Mouse (Mus musculus): ENCODE data around the gene Gzmc.
"Not testable (repeated sequence)": the region's sequence is repeated elsewhere in the genome, so short reads cannot be mapped to it uniquely, and the experiment has no call there.

Gzmc gene

DNA sequence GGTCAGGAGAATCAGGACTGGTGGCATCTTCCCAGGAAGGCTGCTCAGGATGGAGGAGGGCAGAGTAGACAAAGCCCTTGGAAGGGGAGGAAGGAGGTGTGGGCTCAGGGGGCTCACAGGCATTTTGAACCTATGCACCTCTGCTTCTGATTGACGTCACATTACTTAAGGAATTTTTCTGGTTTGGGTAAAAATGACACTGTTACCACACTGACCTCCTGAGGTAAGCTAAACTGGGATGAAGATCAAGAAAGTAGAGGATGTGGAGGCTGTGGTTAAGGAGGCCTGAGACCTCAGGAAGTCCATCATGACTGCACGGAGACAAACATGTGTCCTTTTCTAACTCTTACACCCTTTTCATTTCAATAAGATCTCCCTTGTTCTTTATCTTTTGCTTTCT lies at the start of gene Gzmc:
TSS of gene Gzmc (minus strand) at position 101 of the 400 bp plus-strand sequence.
- DNase-seq (ENCODE audit: extremely low read depth, low read depth): no peak

DNA sequence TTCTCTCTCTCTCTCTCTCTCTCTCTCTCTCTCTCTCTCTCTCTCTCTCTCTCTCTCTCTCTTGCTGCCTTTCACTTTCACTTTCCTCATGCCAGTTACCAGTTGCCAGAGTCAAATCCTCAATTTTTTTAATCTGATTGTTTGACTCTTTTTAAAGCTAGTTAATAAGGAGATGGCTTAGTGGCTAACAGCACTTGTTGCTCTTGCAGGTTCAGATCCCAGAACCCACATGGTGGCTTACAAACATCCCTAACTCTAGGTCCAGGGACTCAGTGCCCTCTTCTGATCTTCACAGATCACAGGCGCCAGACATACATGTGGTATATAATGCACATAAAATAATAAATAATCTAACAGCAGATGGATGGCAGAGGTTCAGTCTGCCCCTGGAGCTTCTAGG lies 49.4 kb upstream of the Gzmc start:
- DNase-seq (ENCODE audit: extremely low read depth, low read depth): no peak

DNA sequence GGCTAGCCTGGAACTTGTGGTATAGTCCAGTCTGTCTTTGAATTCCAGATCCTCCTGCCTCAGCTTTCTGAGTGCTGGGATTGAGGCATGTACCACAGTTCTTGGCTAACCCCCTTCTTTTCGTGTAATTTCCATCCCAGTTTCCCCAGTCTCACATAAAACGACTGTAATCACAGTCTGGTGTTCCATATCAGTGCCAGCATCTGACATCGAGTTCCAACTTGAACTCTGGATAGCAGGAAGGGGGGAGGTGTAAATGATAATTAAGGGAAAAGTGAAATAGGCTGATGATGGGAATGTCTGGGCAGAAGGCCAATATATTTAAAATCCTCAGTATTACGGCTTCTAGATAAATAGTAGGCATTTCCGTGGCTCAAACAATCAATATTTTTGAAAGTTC lies 46.6 kb upstream of the Gzmc start:
- no peak for DNase-seq (ENCODE audit: extremely low read depth, low read depth)

DNA sequence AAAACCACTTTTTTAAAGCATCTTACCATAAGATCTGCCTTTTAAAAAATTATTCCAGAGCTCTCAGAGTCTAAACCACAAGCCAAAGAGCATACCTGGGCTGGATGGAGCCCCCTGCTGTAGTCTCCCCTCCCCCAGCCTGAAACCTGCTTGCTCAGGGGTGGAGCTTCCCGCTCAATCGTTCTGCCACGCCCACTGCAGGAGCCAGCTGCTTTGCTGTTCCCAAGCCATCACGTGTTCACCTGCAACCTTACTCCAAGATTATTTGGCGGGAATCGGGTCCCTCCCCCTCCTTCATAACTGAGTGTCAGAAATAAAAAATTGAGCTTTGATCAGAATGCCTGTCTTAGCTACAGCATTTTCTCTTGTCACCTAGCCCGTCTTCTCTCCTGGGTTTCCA lies 44.2 kb upstream of the Gzmc start:
- DNase-seq (ENCODE audit: extremely low read depth, low read depth): not testable (repeated sequence)

DNA sequence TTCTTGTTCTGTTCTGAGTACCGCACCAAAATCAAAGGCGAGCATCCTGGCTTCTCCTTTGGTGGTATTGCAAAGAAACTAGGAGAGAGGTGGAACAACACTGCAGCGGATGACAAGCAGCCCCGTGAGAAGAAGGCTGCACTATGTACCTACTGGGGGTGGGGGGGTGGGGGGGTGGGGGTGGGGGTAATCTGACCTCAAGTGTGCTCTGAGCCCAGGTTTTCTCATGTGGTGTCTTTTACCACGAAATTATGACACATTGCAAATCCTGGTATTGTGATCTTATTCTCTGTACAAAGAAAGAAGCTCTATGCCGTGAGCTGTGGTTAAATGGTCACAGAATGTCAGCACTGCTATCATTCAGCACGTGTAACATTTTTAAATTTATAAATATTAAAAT lies 41.6 kb upstream of the Gzmc start:
- DNase-seq (ENCODE audit: extremely low read depth, low read depth): not testable (repeated sequence)

DNA sequence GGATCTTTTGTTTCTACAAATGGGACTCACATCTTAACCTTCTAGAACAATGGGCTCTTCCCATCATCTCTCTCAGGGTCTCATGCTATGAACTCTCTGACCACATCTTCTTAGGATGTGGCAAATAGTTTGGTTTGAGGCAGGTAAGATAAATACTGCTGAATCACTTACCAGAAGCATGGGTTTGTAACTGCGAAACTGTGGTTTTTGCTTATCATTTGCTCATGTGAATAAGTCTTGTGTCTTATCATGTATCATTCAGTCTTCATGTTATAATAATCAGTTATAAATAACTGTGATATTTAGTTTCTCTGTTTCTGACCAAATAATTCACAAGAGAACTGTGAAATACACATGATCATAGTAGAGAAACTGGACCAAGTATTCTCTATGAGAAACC lies 31.7 kb upstream of the Gzmc start:
- DNase-seq (ENCODE audit: extremely low read depth, low read depth): no peak

DNA sequence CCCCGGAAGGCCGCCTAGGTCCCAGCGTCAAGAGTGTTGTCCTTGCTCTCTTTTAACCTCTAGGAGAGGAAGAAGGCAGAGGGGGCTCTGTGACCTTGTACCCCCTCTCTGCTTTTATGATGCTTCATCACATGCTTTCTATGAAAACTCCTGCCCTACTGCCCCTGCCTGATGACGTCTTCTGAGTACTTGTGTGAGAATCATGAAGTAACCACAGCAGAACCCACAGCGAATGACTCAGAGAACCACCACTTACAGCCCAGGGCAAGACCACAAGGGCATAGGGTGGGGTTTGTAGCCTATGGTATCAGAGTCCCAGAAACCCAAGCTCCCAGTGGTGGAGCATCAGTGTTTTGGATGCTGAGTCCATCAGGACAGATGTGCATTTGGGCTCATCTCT lies 27.7 kb upstream of the Gzmc start, which contains the start of gene Gzmb:
TSS of gene Gzmb (minus strand) at position 108 of the 400 bp plus-strand sequence.
- no peak for DNase-seq (ENCODE audit: extremely low read depth, low read depth)

DNA sequence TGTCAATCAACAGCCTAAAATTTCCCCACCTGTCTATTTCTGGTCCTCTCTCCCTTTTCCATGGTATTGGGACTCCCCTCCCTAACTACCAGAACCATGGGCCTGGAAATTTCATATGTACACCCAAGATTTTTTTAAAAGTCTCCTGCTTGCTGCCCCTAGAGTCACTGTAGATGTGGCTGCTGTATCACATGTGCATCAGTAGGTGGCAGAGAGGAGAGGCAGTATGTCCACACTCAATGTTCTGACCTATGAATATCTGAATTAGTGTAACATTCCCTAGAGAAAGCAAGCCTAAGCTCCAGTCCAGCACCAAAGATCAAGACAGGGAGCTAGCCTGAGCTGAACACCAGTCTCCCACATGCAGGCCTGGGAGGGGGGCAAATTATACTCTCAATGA lies 6.0 kb upstream of the Gzmc start:
- DNase-seq (ENCODE audit: extremely low read depth, low read depth): no peak

DNA sequence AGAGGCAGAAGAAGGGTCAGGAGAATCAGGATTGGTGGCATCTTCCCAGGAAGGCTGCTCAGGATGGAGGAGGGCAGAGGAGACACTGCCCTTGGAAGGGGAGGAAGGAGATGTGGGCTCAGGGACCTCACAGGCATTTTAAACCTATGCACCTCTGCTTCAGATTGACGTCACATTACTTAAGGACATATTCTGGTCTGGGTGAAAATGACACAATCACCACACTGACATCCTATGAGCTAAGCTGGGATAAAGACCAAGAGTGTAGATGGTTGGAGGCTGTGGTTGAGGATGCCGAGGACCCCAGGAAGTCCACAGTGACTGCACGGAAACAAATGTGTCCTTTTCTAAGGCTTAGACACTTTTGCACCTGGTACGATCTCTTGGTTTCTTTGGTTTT lies 23.1 kb downstream of the Gzmc start, which contains the start of gene Gzmf:
TSS of gene Gzmf (minus strand) at position 101 of the 400 bp plus-strand sequence.
- DNase-seq (ENCODE audit: extremely low read depth, low read depth): no peak

DNA sequence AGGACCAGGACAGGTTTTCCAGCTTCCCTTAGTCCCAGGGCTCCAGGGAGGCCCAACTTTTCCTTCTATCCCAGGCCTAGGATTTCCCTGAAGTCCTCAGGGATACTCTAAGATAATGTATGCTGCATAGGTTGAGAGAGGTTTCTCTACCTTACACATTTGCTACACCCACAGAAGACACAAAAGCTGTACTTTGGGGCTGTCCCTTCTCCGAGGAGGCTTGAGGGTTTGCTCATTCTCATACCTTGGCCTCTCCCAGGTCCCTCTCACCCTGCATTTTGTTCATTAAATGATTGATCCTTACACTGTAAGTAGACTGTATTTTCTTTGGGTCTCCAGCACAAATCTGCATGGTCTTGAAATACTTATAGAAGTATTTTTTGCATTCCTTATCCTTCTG lies 28.8 kb downstream of the Gzmc start:
- no peak for DNase-seq (ENCODE audit: extremely low read depth, low read depth)

DNA sequence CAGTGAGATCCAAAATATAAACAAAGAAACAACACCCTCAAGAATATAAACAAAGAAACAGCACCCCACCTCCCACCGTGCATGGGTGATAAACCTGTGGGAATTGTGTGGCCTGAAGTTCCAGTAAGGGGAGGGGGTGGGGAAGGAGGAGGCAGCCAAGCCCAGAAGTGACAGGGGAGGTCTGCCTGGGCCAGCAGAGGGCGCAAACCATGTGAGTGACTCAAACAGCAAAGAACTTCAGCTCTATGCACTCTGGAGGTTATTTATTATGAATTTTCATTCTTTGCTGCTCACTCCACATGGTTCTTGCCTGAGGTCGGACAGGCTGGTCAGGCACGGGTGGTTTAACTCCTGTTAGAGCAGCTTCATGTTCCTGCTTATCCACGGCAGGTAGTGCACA lies 29.4 kb downstream of the Gzmc start:
- not testable (repeated sequence) for DNase-seq (ENCODE audit: extremely low read depth, low read depth)

DNA sequence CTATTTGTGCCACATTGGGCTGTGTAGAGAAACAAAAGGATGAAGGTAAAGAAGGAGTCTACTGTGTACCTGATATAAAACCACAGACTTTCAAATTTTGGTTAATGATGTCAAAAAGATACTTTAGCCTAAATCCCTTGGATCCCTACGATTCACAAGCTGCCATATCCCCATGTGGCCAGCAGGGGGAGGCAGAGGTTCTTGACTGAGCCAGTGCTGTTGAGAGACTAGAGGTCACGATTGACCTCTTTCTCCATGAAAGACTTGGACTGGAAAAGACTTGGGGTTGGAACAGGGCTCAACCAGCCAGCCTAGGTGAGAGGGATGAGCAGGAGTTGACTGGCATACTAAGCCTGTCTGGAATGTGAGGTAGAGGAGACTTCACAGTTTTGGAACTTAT lies 30.5 kb downstream of the Gzmc start:
- peak; percentile 16 for DNase-seq (ENCODE audit: extremely low read depth, low read depth)

DNA sequence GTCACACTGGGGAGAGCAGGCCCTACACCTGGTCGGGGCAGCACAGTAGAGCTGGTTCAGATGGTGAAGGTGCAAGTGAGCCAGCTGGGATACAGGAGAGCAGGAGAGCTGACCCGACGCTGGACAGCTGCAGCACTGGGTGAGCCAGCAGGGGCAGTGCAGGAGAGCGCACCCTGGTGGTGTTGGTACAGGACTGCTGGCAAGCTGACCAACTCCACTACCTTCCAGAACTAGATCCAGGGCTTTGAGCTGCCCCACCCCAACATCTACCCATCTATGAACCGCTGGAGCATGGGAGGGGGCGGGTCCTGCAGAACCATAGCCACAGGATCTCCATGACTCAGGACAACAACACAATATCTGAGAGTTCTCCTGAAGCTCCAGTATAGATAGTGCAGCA lies 47.5 kb downstream of the Gzmc start:
- no peak for DNase-seq (ENCODE audit: extremely low read depth, low read depth)

DNA sequence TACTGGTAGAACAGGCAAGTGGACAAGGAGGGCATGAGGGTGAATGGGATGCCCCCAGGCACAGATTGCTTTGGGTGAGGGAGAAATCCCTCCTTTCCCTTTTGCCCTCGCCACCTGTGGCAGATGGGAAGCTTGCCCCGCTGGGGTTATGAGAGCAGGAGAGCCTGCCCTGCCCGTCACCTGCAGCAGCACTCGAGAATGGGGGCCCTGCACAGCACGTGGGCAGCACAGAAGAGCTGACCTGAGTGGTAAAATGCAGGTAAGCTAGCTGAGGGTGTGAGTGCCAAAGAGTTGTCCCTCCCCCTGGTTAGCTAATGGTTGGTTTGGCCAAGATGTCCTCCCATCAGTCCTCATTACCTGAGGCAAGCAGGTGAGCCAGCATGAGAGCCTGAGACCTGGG lies 47.9 kb downstream of the Gzmc start:
- DNase-seq (ENCODE audit: extremely low read depth, low read depth): no peak
